Mouse (Mus musculus): ENCODE measurements around the gene Il12rb1.
A peak's percentile ranks its signal among the peaks of the same experiment; 100 is the strongest.

Il12rb1 gene

DNA sequence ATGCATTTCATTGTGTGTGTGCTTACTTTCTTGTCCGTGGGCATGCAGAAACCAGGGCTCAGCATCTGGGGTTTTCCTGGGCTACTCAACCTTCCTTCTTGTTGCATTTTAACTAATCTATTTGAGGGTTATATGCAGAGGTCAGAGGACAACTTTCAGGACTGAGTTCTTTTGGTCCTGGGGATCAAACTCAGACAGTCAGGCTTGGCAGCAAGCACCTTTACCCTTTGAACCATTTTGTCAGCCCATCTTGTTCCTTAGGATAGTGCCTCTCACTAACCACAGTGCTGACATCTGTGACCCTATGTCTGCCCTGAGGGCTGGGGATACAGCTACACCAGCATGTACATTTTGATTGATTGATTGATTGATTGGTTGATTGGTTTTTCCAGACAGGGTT, 19.5 kb downstream of the Il12rb1 start:
- DNase-seq (ENCODE audit: extremely low spot score) = no peak

DNA sequence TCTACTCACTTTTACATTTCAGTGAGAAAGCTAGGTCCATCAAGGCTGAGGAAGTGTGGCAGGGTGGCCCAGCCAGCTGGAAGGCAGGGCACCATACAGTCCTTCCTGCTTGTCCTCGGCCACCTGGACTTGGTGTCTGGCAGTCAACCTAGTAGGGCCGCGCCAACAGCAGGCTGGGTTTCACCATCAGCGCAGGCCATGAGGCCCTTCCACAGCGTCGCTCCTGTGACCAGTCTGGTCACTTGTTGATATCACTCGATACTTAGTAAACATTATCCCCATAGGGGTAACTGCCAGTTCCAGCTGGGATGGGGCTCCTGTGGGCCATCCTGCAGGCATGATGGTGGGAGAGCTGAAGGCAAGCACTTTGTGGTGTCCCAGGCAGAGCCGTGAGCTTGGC, 23.3 kb downstream of the Il12rb1 start:
- no peak for DNase-seq (ENCODE audit: extremely low spot score)

DNA sequence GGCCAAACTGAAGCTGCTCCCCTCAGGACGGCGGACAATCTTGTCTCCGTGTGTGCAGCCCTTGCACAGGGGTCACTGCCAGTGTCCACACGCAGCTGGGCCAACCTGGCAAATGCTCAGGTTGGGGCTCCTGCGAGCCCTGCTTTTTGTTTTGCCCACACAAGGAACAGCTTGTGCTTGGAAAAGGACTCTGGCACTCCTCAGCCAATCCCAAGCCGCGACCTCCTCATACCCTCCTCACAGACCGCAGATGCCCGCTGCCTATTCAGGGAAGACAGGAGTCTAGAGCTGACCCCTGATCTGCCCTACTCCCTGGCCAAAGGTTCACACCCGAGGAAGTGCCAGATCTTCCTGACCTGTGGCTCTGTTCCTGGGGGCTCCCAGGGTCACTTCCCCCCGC, 24.1 kb downstream of the Il12rb1 start:
- DNase-seq (ENCODE audit: extremely low spot score) = no peak

DNA sequence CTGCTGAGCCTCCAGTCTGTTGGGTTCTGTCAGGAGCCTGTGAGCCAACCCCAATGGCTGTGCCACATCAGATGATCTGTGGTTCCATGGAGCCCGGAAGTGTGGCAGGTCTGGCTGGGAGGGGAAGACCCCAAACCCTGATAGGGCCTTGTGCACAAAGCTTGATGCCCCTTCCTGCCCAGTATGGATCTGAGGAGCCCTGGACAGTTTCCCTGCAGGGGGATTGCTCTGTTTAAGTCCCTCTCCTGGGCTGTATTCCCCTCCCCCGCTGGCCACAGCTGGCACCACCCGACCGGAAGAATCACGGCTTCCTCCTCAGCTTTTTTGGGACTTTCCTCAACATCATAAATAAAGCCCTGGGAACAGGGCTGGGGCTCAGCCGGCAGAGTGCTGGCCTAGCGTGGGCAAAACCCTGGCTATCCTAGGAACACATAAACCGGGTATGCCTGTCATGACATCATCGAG, 24.8 kb downstream of the Il12rb1 start:
- no peak for DNase-seq (ENCODE audit: extremely low spot score)

DNA sequence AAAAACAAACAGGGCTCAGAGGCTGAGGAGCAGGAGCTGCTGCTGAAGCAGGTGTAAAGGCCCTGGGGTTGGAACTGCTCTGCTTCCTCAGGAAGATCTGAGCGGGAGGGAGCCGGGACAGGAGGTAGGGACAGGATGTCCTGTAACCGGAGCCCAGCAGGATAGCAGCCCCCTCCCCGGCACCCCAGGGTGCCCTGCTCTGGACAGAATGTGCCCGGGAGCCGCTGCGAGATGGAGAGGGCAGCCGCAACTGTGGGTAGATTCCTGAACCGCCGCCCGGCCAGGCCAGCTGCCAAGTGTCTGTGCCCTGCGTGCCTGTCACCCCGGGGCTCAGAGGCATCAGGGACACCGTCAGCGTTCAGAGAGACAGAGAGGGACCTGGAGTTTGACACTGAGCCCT, 25.3 kb downstream of the Il12rb1 start:
- DNase-seq (ENCODE audit: extremely low spot score) = no peak

DNA sequence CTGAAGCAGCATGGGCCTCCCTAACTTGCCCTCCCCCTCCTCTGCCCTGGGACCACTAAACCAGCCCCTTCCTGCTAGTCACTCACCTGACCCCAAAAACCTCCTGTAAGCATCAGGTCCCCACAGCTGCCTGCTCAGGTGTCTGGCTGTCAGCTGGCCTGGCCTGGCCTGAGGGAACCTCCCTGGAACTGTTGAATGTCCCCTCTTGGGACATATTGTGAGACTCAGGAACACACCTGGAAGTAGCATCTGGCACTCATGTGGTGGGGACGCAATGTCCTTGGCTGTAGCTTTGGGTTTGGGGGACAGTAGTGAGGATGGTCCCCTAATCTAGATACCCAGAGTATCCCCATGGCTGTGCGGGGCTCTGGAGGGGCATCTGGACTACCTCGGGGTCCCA, 25.8 kb downstream of the Il12rb1 start:
- no peak for DNase-seq (ENCODE audit: extremely low spot score)

DNA sequence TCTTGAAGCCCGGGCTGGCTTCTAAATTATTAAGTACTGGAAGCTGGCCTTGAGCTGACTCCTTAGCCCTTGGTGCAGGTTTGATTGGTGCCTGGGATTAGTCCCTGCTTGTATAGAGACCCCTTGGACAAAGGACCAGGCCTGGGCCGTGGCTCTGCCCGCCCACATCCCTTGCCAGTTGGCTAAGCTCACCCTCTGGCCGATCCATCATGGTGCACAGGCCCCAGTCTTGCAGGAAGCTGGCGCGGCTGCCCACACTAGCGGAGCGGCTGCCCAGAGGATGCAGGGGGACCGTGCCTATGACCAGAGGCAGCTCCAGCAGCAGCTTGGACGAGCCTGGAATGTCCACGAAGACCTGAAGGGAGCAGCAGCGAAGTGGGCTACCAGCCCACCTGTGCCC, 28.4 kb downstream of the Il12rb1 start:
- DNase-seq (ENCODE audit: extremely low spot score) = no peak

DNA sequence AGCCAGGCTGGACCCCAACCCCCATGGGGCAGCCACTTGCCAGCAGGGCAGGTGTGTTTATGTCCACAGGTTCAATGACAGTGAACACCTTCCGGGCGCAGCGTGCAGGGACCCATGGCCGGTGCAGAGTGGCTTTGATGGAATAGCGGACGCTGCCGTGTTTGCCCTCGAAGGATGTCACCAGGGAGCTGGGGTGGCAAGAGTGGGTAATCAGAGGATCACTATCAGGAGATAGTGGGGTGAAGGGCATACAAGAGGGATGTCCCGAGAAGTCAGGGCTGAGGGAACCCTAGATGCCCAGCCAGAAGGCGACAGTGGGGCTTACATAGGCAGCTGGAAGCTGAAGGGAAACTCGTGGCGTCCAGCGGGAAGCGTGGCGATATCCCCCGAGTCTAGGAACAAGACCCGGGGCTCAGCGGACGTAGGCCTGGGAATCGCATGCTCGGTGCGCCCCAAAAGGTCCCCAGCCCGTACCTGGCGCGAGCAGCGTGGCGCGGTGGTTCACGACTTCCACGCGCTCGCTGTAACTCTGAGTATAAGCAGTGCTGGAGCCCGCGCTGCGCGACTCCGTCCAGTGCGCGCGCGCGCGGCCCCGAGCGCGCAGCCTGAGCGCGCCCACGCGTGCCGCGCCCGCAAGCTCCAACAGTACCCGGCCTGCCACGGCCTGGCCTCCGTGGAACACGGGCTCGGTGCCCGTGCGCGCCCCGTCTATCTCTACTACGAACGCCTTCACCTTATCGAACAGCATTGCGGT, 30.6 kb downstream of the Il12rb1 start:
- DNase-seq (ENCODE audit: extremely low spot score) = no peak

DNA sequence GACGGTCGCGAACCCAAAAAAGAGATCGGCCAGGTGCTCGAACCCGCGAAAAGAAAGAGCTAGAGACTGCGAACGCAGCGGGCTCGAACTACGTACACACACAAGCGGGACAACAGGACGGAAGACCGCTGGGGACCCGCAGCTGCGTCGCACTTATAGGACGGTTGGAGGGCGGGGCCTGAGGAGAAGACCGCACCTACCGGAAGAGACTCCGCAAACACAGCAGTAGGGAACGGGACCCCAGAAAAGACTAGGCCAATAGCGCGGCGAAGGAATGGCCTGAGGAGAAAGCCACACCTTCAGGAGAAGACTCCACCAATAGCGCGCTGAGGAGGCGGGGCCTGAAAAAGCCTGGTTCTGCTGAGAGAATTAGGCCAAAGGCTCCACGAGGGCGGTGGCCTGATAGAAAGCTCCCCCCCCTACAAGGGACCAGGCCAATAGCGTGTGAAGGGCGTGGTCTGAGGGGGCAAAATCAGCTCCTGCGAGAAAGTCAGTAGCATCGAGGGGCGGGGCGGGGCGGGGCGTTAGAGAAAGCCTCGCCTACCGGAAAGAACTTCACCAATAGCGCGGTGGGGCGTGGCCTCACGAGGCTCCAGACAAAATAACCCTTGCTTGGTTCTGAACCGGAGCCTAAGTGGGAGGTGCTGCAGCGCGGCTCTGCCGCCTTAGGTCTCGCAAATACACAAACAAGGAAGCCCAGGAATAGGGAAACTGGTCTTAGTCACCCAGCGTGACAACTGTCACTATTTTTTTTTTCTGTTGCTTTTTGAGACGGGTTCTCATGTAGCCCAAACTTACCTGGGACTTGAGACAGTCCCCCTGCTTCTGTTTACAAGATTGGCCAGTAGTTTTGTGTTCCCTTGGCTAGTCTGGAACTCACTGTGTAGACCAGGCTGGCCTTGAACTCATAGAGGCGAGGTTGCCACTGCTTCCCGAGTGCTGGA, 31.4 kb downstream of the Il12rb1 start, which contains the start of gene Arrdc2:
TSS of gene Arrdc2 (minus strand) at position 313 of the 944 bp plus-strand sequence.
- DNase-seq (ENCODE audit: extremely low spot score) = peak; percentile 99

DNA sequence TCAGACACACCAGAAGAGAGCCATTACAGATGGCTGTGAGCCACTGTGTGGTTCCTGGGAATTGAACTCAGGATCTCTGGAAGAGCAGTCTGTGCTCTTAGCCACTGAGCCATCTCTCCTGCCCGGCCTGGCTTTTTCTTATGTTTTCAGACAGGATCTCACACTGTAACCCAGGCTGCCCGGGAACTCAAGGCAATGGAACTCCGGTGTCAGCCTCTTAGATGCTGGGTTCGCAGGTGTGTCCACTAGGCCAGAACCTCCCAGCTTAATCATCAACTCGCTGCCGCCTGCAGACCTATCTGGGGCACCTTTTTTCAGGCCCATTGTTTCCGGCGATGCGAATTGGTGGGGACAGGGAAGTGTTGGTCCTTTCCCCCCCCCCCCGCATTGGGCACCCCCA, 32.3 kb downstream of the Il12rb1 start:
- DNase-seq (ENCODE audit: extremely low spot score) = no peak

DNA sequence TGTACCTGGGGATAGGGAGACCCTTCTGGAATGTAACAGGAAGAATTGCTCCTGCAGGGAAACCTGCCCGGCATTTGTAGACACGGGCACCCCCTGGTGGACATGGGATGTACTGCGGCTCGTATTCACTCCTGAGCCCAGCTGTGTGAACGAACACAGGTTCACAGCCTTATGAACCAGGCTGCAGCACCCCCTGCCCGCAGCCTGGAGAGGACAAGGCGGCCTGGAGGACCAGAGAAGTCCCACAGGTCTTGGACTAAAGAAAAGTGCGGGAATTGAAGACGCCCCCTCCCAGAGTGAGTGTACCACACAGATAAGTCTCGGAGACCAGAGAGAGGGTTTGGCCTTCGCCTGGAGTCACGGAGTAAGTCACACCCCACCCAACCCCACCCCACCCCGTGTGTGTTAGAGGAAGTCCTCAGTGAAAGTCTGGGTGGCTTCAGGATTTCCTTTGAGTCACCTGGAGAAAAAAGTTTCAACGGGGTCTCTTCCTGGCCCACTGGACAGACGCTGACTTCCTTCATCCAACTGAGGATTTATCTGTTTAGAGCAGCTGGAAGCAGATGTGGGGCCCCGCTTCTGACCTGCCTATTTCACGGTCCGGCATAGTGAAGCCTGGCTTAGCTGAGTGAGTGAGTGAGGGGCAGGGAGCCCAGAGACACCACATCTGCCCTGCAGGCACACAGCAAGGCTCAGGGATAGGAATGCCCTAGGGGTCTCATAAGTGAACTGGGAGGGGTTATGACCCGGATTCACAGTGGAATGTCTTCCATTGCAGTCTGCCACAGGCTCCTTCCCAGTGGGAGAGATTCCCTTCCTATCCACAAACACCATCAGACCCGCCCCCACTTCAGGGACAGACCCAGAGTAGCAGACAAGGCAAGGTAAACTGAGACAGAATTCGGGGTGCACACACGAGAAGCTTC, 33.2 kb downstream of the Il12rb1 start:
- peak; percentile 92 for DNase-seq (ENCODE audit: extremely low spot score)

DNA sequence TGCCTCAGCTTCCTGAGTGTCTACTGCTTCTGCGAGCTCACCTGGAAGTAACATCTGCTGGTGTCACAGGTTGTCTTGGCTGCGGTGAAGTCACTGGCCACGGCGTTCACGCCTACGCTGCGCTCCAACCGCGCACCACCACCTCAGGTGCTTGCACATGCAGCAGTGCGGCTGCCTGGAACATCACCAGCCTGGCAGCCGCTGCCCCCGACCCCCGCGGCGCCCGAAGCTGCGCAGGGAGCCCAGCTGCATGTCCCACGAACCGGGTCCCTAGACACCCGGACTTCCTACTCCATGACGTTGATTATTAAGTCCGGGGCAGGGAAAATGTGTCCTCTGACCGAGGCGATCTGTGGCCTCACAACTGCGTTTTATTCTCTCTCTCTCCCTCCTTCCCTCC, 34.2 kb downstream of the Il12rb1 start:
- DNase-seq (ENCODE audit: extremely low spot score) = no peak

DNA sequence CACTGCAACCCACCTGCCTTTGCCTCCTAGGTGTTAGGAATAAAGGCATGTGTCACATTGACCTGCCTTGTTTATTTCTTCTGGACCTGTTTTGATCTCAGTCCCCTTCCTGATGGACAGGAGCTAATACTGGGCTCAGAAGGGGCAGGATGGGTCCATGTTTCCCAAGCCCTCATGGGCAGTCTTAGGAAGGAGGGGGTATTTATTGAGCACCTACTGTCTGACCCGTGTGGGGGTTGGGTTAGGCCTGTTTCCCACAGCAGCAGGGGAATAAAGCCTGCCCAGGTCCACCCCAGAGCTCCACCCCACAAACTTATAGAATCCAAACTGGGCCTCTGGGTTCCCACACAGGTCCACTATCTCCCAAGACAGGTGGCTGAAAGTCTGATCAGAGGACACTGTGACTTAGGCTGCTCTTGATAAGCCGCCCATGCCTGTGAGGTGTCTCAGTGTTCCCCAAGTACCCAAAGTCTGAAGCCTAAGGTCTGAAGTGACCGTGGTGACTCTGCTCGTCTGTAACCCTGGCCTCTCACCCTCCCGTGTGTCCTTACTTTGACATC, 35.0 kb downstream of the Il12rb1 start:
- DNase-seq (ENCODE audit: extremely low spot score) = no peak

DNA sequence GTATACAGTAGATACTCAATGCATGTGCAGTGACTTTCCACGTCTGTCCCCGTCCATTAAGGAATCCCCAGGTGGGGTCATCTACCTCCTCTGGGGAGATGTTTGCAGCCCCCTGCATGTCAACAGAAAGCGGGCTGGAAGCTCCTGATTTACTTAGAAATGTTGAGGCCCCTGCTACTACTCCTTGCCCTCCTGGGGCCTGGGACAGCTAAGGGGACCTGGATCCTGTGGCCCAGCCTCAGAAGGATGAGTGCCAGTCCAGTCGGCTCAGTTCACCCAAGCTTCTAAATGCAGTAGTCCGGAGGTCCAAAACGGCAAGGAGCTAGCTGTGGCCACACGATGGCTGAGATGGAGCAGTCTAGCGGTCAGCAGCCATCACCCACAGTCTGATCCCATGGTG, 35.7 kb downstream of the Il12rb1 start:
- DNase-seq (ENCODE audit: extremely low spot score) = no peak

DNA sequence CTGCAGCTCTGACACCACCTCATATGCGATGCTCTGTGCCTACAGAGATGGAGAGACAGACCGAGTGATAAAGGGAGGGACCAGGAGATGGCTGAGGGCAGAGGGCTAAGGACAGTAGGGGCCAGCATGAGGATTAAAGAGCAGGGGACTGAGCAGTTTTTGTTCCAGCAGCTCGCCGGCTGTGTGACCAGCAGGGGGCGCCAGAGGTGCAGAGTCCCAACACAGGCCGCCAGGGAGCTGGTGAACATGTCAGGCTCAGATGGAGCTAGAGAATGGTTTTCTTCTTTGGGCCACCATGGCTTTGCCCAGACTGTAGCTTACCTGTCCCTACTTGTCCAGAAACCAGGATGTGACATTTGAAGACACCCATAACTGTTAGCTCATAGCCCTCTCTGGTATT, 36.3 kb downstream of the Il12rb1 start:
- peak; percentile 91 for DNase-seq (ENCODE audit: extremely low spot score)

DNA sequence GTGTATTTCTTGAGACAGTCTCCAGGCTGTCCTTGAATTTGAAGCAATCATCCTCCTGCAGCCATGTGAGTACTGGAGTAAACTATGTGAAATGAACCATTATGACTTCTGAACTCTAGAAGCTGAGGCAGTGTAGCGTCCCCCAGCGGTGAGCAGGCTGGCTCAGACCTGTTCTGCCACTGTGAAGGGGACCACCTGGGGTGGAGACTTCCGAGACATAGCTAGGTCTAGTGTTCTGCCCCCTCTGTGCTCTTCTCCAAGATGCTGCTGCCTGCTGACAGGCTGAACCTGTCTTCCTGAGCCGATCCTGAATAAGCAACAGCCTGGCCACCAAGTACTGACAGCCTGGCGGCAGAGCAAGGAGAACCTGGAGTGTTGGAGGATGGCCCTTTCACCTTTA, 36.9 kb downstream of the Il12rb1 start:
- no peak for DNase-seq (ENCODE audit: extremely low spot score)

DNA sequence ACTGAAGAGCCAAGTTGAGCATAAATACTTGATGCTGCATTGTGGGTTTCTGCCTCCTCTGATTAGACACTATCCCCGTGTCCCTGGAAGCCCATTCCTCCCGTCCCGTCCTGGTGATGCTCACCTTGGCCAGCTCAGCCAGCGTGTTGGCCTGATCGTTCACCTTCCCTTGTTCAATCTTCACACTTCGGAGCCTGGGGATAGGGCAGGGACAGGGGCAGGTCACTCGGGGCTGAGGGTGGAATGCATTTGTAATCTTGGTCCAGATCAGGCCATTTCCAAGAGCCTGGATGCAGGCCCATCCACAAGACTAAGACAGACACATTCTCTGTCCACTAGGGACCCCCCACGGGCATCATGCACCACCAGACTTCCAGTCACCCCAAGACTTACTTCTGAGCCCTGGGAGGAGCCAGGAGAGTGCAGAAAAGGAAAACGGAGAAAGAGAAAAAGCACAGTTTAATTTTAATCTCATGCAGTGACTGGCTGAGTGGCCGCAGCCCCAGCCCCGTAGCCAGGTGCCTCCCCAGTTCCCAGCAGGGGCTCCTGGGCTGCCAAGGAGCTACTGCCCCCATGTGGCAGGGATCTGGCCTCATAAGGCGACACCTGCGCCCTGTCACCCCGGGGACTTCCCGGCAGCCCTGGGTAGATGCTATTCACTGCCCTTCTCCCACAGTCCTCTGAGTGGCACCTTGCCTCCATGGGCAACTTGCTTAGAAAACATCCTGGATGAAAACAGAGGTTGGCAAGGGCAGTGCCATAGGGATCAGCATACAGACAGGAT, 38.3 kb downstream of the Il12rb1 start:
- no peak for DNase-seq (ENCODE audit: extremely low spot score)

DNA sequence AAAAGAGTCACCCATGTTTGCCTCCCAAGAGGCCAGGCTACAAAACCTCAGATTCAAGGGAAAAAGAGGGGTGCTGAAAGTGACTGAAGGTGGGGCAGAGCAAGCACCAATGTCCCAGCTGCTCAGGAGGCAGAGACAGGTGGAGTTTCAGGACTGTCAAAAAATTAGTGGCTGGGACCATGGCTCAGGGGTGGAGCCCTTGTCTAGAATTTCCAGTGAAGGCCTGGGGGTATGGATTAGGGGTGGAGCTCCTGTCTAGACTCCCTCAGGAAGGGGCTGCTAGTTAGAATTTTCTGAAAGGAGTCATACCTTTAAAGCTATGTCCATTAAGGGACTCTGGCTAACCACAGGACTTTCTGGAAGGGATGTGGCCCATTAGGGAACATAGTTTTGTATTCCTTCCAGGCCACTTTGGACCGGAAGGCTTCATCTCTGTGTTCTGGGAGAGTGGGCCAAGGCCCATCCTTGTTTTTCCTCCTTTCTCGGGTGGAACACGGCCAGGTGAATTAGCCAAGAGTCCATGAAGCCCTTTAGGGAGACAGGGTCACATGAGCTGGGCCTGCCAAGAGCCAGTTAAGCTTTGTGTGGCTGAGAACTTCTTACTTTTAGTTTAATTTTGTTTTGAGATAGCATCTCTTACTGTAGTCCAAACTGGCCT, 41.2 kb downstream of the Il12rb1 start:
- no peak for DNase-seq (ENCODE audit: extremely low spot score)

DNA sequence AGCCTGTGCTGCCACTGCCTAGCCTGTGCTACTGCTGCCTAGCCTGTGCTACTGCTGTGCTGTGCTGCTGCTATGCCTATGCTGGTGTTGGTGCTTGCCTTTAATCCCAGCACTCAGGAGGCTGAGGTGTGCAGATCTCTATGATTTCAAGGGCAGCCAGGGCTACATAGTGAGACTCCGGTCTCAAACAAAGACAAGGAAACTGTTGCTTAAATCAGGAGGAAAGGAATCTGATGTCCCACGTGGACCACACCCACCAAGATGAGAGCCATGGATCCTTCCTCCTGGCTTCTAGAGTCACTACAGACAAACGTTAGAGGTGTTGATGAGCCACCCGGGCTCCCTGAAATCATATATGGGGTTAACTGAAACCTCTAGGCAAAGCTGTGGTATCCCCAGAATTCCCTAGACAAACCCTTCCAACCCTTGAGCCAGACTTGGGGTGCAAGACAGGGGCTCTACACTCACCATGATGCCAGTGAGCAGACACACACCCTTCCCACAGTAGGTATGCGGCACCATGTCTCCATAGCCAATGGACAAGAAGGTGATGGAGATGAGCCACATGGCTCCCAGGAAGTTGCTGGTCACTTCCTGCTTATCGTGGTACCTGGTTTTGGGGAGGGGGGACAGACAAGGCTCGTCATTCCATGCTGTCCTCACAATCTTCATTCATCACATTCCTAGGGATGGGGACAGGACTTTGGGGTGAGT, 42.0 kb downstream of the Il12rb1 start:
- DNase-seq (ENCODE audit: extremely low spot score) = no peak

Data from embryo, embryonic 9.5 days (tissue).